Mouse (Mus musculus): ENCODE data around the gene F13a1.

Gene F13a1

GRCm38 (mm10) chr13:37050126-37050525, at the start of gene F13a1:
F13a1 (minus strand) TSS chr13:37050244.
- POLR2A ChIA-PET: no interaction called here
- CTCF ChIA-PET: no interaction called here

GRCm38 (mm10) chr13:37091620-37092019, 41.6 kb upstream of the F13a1 start:
- ChIA-PET CTCF (no interaction called here), POLR2A (no interaction called here)

- ChIA-PET POLR2A (no interaction called here), CTCF (no interaction called here)
Observed at GRCm38 (mm10) chr13:37089104-37089503, 39.1 kb upstream of the F13a1 start.

GRCm38 (mm10) chr13:37081506-37082241, 31.6 kb upstream of the F13a1 start:
- CTCF ChIA-PET: no interaction called here
- POLR2A ChIA-PET: interaction anchor here in 1 of 4 experiments (0.6 kb wide), 1 partner anchor 1209 kb away, joined by 5 read pairs; no protein-coding TSS in a partner anchor

GRCm38 (mm10) chr13:37071390-37071789, 21.3 kb upstream of the F13a1 start:
- POLR2A ChIA-PET: no interaction called here
- CTCF ChIA-PET: no interaction called here

GRCm38 (mm10) chr13:37070824-37071223, 20.8 kb upstream of the F13a1 start:
- ChIA-PET POLR2A (no interaction called here), CTCF (no interaction called here)

- ChIA-PET CTCF (interaction anchor here in 1 of 4 experiments (0.5 kb wide), 1 partner anchor 27 kb away, joined by 4 read pairs; no protein-coding TSS in a partner anchor), POLR2A (no interaction called here)
Observed at GRCm38 (mm10) chr13:37060810-37061209, 10.8 kb upstream of the F13a1 start.

- CTCF ChIA-PET: no interaction called here
Observed at GRCm38 (mm10) chr13:37056662-37057061, 6.6 kb upstream of the F13a1 start.

GRCm38 (mm10) chr13:37049631-37050030, 413 bp downstream of the F13a1 start:
- ChIA-PET POLR2A (no interaction called here), CTCF (no interaction called here)

More at GRCm38 (mm10) chr13:37056662-37057061, 6.6 kb upstream of the F13a1 start:
- POLR2A ChIA-PET: no interaction called here

GRCm38 (mm10) chr13:37049018-37049417, 1.0 kb downstream of the F13a1 start:
- POLR2A ChIA-PET: no interaction called here
- CTCF ChIA-PET: no interaction called here

GRCm38 (mm10) chr13:37045005-37045404, 5.0 kb downstream of the F13a1 start:
- ChIA-PET CTCF (interaction anchor here in 1 of 4 experiments (1.3 kb wide), 1 partner anchor 10 kb away, joined by 3 read pairs; no protein-coding TSS in a partner anchor), POLR2A (no interaction called here)

GRCm38 (mm10) chr13:37034745-37035144, 15.3 kb downstream of the F13a1 start:
- ChIA-PET POLR2A (interaction anchor here in 1 of 4 experiments (0.6 kb wide), 1 partner anchor 31 kb away, joined by 5 read pairs; no protein-coding TSS in a partner anchor), CTCF (interaction anchor here in 1 of 4 experiments (0.8 kb wide), 1 partner anchor 10 kb away, joined by 3 read pairs; no protein-coding TSS in a partner anchor)

GRCm38 (mm10) chr13:37025996-37026579, 24.0 kb downstream of the F13a1 start:
- POLR2A ChIA-PET: no interaction called here
- CTCF ChIA-PET: no interaction called here

- POLR2A ChIA-PET: no interaction called here
Observed at GRCm38 (mm10) chr13:37021575-37021974, 28.5 kb downstream of the F13a1 start.

GRCm38 (mm10) chr13:37010771-37011170, 39.3 kb downstream of the F13a1 start:
- ChIA-PET POLR2A (no interaction called here), CTCF (no interaction called here)

More at GRCm38 (mm10) chr13:37021575-37021974, 28.5 kb downstream of the F13a1 start:
- CTCF ChIA-PET: interaction anchor here in 1 of 4 experiments (0.6 kb wide), 1 partner anchor 491 kb away, joined by 3 read pairs; no protein-coding TSS in a partner anchor

GRCm38 (mm10) chr13:37006224-37006623, 43.8 kb downstream of the F13a1 start:
- ChIA-PET CTCF (no interaction called here), POLR2A (no interaction called here)

GRCm38 (mm10) chr13:36999210-36999705, 50.8 kb downstream of the F13a1 start:
- CTCF ChIA-PET: no interaction called here

GRCm38 (mm10) chr13:36993593-36993992, 56.5 kb downstream of the F13a1 start:
- ChIA-PET POLR2A (interaction anchor here in 1 of 4 experiments (0.6 kb wide), 1 partner anchor 22 kb away, joined by 3 read pairs; no protein-coding TSS in a partner anchor), CTCF (no interaction called here)

More at GRCm38 (mm10) chr13:36999210-36999705, 50.8 kb downstream of the F13a1 start:
- POLR2A ChIA-PET: no interaction called here

- ChIA-PET CTCF (no interaction called here), POLR2A (interaction anchor here in 1 of 4 experiments (0.6 kb wide), 1 partner anchor 17 kb away, joined by 4 read pairs; no protein-coding TSS in a partner anchor)
Observed at GRCm38 (mm10) chr13:36988392-36988791, 61.7 kb downstream of the F13a1 start.

- ChIA-PET POLR2A (no interaction called here), CTCF (no interaction called here)
Observed at GRCm38 (mm10) chr13:36973016-36973415, 77.0 kb downstream of the F13a1 start.

GRCm38 (mm10) chr13:36972226-36972625, 77.8 kb downstream of the F13a1 start:
- ChIA-PET CTCF (no interaction called here), POLR2A (interaction anchor here in 1 of 4 experiments (0.6 kb wide), 1 partner anchor 17 kb away, joined by 4 read pairs; no protein-coding TSS in a partner anchor)
